Mouse (Mus musculus): ENCODE data around the gene Ptpn18. TPM values are rescaled to one million over a fixed set of nuclear protein-coding genes. Genes with fewer than 3 reads are reported as not detected.

The Ptpn18 gene
- 190 TPM for total RNA-seq (2023)

GRCm38 (mm10) chr1:34459284-34460060, at the start of gene Ptpn18:
TSS of gene Ptpn18 (plus strand) at chr1:34459762.

GRCm38 (mm10) chr1:34439215-34439960, 20.2 kb upstream of the Ptpn18 start, which contains the start of the genes Ccdc115 and Imp4:
TSS of gene Ccdc115 (minus strand) at chr1:34439672.
TSS of gene Imp4 (plus strand) at chr1:34439851.

Other genes with a start within 250 kb of the Ptpn18 start
- gene Ccdc115, start 20.1 kb upstream of the Ptpn18 start, total RNA-seq (2023): 20.9 TPM
- 92.8 TPM for gene Imp4, start 19.9 kb upstream of the Ptpn18 start, total RNA-seq (2023)
- not detected for gene Prss39, start 38.6 kb downstream of the Ptpn18 start, total RNA-seq (2023)
- gene Cfc1, start 75.9 kb downstream of the Ptpn18 start, total RNA-seq (2023): not detected
- not detected for gene Prss40, start 101.2 kb downstream of the Ptpn18 start, total RNA-seq (2023)
- gene Amer3, start 119.9 kb downstream of the Ptpn18 start, total RNA-seq (2023): not detected